Mouse (Mus musculus) cerebellum, adult 2 months (tissue): ENCODE data around the gene Ankrd34a. TPM values are rescaled to one million over a fixed set of nuclear protein-coding genes. Genes with fewer than 3 reads are reported as not detected.
"Not testable (repeated sequence)": the region's sequence is repeated elsewhere in the genome, so short reads cannot be mapped to it uniquely, and the experiment has no call there.

Experiments used
- DNase-seq, 2 experiments: peaks; one replicate each; pipeline ENCODE4 v3.0.0; 2021
- H3K27ac ChIP-seq: fragments of 200-500 bp; 2 replicates; pipeline ENCODE4 v1.5.1; 2012; ENCODE audit warnings: low read length, control low read depth, inconsistent platforms; ENCODE audit not compliant: insufficient read depth
- H3K27me3 ChIP-seq: fragments of 200-500 bp; 2 replicates; pipeline ENCODE4 v1.6.1; 2012; ENCODE audit warnings: inconsistent platforms, mild to moderate bottlenecking, low read length, moderate library complexity; ENCODE audit not compliant: control insufficient read depth, insufficient read depth
- H3K4me1 ChIP-seq: fragments of 200-500 bp; 2 replicates; pipeline ENCODE4 v1.6.1; 2011; ENCODE audit warnings: low read length; ENCODE audit not compliant: control insufficient read depth, insufficient read depth
- H3K4me3 ChIP-seq: fragments of 200-500 bp; replicated peaks from 2 replicates; pipeline ENCODE3; 2011; ENCODE audit warnings: mild to moderate bottlenecking, low read depth, low read length, control low read depth; ENCODE audit not compliant: insufficient read depth
- CTCF ChIP-seq: fragments of 200-500 bp; IDR thresholded peaks from 2 replicates; pipeline ENCODE4 v1.5.1; 2011; ENCODE audit warnings: low read depth, mild to moderate bottlenecking, control low read depth, low read length, moderate library complexity, borderline replicate concordance; ENCODE audit not compliant: insufficient read depth
- POLR2A ChIP-seq: fragments of 200-500 bp; IDR thresholded peaks from 2 replicates; pipeline ENCODE4 v1.6.1; 2011; ENCODE audit warnings: low read length, control low read depth, borderline replicate concordance; ENCODE audit not compliant: insufficient read depth
- WGBS: fragments of 180-500 bp; shearing (Covaris S2); methylation state at CpG from one replicate; pipeline ENCODE4 v1.1.7; 2018; 5-methylcytosine and 5-hydroxymethylcytosine counted together
- polyA plus RNA-seq: library from polyadenylated mRNA; depleted of rRNA; stranded (reverse); fragments of >200 nt; gene quantifications from 2 replicates; pipeline ENCODE4 v1.2.3, GENCODE M21; 2012

Gene Ankrd34a
- polyA plus RNA-seq, 1 experiment, result 53.2 TPM

DNA sequence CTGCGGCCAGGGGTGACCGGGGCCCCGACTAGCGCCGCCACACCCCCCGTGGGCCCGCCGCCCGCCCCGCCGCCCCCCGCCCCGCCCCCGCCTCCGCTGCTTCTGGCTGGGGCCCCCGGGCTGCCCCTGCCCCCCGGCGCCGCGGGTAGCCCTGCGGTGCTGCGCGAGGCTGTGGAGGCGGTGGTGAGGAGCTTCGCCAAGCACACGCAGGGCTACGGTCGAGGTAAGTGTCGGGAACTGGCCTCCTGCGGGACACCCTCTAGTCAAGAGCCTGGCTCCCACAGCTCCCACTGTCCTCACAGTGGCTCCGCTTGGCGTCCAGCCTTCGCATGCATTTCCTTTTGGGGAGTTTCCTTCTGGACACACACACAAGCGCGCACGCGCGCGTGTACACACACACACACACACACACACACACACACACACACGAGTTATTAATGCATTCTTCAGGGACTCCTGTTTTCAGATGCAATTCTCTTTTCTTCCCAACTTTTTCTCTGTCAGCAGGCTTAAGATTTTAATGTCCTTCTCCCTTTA, 4.9 kb downstream of the Ankrd34a start:
- Histone ChIP-seq H3K27ac (no peak overlapping the region; the same call in 1 of the 2 replicates), H3K27me3 (no peaks in the 10 kb centered on the region; the same call in 1 of the 2 replicates), H3K4me1 (peaks cover 19% of the 10 kb centered on the region), H3K4me3 (peak overlapping the region; percentile 53)
- peak; percentile 77 to 80 for DNase-seq
- under 1% methylated on average over 35 of the region's 40 CpGs for WGBS
- TF ChIP-seq CTCF (no peak), POLR2A (no peak)

DNA sequence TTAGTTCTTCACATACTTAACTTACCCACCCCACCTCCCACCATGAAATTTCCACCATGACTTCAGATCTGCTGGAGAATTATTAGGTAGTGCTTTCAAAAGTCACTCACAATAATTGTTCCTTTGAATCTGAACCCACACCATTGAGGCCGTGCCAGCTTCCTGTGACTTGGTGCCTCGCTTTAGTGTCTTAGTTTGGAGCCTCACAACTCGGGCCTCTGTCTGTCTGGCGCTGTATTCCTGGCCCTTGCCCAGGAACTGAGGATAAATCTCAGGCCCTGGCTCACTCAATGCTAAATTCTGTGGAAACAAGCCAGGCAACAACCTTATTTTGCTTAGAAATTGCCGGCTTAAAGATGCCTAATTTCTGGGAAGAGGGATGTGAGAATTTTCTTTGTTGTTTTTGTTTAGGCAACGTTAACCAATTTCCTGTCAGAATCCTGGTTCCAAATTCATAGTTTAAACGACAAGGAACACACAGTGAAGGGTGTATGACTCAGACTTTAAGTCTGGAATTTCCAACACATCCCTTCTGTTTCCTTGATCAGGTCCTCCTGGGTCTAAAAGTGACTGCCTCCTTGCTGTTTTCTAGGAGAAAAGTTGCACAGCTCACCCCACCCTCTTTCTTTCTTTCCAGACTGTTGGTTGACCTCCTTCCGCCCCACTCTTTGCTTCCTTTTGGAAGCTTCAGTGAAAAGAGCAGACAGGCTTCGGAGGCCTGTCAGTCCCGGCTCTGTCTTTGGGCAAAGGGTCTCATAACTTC, 5.7 kb downstream of the Ankrd34a start:
- Histone ChIP-seq H3K4me1 (peaks cover 19% of the 10 kb centered on the region), H3K4me3 (no peak overlapping the region), H3K27me3 (no peaks in the 10 kb centered on the region; the same call in 1 of the 2 replicates), H3K27ac (no peak overlapping the region; the same call in 1 of the 2 replicates)
- DNase-seq, result peak; percentile 41 to 51
- WGBS, result 32% methylated on average over 10 of the region's 10 CpGs
- no peak for TF ChIP-seq CTCF
- TF ChIP-seq POLR2A, result no peak

DNA sequence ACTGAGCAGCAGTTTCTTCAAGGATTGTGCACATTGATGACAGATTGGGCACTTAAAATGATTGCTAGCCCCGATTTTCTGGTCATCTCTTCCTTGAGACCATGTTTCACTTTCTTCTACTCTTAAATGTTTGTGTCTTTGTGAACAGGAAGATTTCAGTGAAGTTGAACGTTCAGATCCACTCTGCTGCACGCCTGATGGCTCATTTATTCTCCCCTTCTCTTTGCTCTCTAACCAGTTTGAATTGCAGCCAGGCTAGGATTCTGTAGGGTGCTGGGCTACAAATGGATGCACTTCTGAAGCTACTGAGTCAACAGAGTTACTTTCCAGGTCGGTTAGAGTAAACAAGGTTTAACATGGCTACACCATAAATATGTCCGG, 6.3 kb downstream of the Ankrd34a start:
- H3K4me1 ChIP-seq, result peaks cover 19% of the 10 kb centered on the region
- WGBS, result 39% methylated on average over 5 of the region's 5 CpGs
- no peak for DNase-seq
- no peaks in the 10 kb centered on the region; the same call in 1 of the 2 replicates for H3K27me3 ChIP-seq
- H3K4me3 ChIP-seq, result no peak overlapping the region
- H3K27ac ChIP-seq, result no peak overlapping the region
- no peak for TF ChIP-seq POLR2A
- no peak for TF ChIP-seq CTCF

DNA sequence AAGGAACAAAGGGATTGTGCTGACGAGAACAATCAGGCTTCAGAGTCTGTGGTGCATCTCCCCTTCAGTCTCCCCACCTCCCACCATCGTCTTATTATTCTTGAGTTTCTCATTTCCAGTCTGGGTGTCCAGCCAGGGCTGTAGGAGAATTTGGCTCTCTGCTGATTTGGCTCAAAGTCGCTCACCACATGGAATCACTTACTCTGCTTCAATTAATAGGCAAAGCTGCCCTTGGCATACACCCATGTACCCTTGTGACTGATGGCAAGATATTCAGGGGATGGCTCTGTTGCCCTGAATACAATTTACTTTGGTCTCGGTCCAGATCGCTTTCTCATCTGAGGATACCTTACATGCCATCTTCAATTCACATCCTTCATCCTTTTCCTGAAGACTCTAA, 6.9 kb downstream of the Ankrd34a start:
- 12% methylated on average over 5 of the region's 5 CpGs for WGBS
- Histone ChIP-seq H3K4me3 (no peak overlapping the region), H3K4me1 (peaks cover 19% of the 10 kb centered on the region), H3K27ac (no peak overlapping the region), H3K27me3 (no peaks in the 10 kb centered on the region; the same call in 1 of the 2 replicates)
- no peak for TF ChIP-seq CTCF
- TF ChIP-seq POLR2A, result no peak
- DNase-seq, result peak; percentile 50 to 75

DNA sequence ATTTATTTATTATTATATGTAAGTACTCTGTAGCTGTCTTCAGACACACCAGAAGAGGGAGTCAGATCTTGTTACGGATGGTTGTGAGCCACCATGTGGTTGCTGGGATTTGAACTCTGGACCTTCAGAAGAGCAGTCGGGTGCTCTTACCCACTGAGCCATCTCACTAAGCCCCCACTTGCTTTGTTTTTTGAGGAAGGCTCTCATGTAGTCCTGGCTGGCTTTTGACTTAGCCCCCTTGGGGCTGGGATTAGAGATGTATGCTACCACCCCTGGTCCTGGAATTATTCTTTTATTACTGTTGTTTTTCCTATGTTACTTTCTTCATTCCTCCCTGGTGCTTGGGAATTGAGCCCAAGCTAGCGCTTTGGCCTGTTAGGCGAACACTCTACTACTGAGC, 9.6 kb downstream of the Ankrd34a start:
- peaks cover 10% of the 10 kb centered on the region for H3K4me1 ChIP-seq
- not testable (repeated sequence) for DNase-seq, H3K27ac ChIP-seq, H3K27me3 ChIP-seq, H3K4me3 ChIP-seq
- WGBS, result 94% methylated on average over 4 of the region's 4 CpGs

DNA sequence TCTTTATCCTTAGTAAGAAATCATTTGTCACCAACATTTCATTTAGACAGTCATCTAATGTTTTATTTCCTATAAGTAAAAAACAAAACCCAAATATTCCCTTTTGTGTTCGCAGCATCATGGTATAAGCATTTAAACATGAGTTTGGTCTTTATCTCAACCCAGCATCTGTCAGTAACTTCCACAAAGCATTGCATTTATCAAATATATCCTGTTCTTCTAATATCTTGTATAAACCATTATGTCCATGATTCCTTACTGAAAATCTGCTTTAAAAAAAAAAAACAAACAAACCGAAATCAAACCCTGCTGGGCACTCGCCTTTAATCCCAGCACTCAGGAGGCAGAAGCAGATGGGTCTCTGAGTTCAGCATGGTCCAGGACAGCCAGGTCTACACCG, 10.2 kb downstream of the Ankrd34a start:
- Histone ChIP-seq H3K4me1 (peaks cover 10% of the 10 kb centered on the region), H3K4me3 (no peak overlapping the region), H3K27ac (no peak overlapping the region), H3K27me3 (no peaks in the 10 kb centered on the region; the same call in 1 of the 2 replicates)
- WGBS, result 93% methylated on average over 4 of the region's 4 CpGs
- TF ChIP-seq CTCF, result peak; percentile 2; the same call in 1 of the 2 replicates
- TF ChIP-seq POLR2A, result no peak
- DNase-seq, result no peak

DNA sequence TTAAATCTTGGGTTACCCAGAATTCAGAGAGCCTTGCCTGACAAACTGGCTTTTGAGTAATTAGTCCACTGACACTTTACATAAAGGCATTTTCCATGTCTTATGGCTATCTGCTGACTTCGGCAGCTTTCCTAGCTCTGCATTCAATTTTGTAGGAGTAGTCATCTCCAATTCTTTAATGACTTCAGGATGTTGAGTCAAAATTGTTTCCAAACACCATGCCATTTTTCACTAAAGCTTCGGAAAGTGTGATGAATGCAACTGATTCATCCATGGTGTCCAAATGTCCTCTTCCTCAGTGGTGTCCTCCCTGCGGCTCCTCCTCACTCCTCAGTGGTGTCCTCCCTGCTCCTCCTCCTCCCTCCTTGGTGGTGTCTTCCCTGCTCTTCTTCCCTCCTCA, 21.5 kb downstream of the Ankrd34a start:
- 92% methylated on average over 3 of the region's 3 CpGs for WGBS
- Histone ChIP-seq H3K27me3 (no peaks in the 10 kb centered on the region), H3K27ac (no peak overlapping the region), H3K4me3 (no peak overlapping the region), H3K4me1 (no peaks in the 10 kb centered on the region)
- TF ChIP-seq CTCF (no peak), POLR2A (no peak)
- DNase-seq, result no peak

DNA sequence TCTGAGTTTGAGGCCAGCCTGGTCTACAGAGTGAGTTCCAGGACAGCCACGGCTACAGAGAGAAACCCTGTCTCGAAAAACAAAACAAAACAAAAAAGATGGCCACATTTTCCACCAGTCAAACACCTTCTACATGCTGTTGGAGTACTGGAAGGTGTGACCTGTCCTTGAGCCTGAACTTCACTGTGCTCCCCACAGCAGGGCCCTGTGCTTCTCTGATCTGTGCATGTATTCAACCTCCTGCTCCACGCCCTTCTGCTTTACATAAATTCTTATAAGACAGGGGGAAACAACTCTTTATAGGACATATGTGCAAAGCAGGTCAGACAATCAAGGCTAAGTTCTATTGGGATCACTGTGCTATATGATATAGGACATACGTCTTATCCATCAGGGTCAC, 26.8 kb downstream of the Ankrd34a start:
- Histone ChIP-seq H3K4me3 (no peak overlapping the region), H3K27me3 (no peaks in the 10 kb centered on the region), H3K4me1 (no peaks in the 10 kb centered on the region), H3K27ac (no peak overlapping the region)
- no peak for DNase-seq
- 88% methylated on average over 4 of the region's 4 CpGs for WGBS
- TF ChIP-seq POLR2A, result no peak
- TF ChIP-seq CTCF, result no peak
